In genomic region chr7:110787310-110787709, GRCm38 (mm10) we compare ENCODE assay signal across 15 mouse cellular contexts. TPM values are rescaled to one million over a fixed set of nuclear protein-coding genes. Genes with fewer than 3 reads are reported as not detected.
DNase-seq lines count a peak whose midpoint lies in the region; ATAC-seq and TF ChIP-seq lines count a peak whose summit lies in the region.
"Had no signal": no experiment of that assay in that cellular context is flagged by ENCODE, and none has a peak within 500 bp of the region (broad histone marks: within the 10 kb centered on the region; RNA-seq: fewer than 3 reads in every experiment).

No protein-coding gene starts in this region.

- H3K27me3 ChIP-seq in liver, embryonic 15.5 days = no peaks in the 10 kb centered on the region
- H3K27me3 ChIP-seq in liver, postnatal 0 days (ENCODE audit: insufficient read depth, low read length) = no peaks in the 10 kb centered on the region
- H3K27me3 ChIP-seq: embryonic facial prominence, embryonic 15.5 days; limb, embryonic 13.5 days; neural tube, embryonic 15.5 days; Patski had no signal

- peak; percentile 42 for DNase-seq in adrenal gland, adult 2 months
- DNase-seq in adrenal gland, postnatal 10 days = no peak
- no peak for DNase-seq in liver, postnatal 0 days
- DNase-seq in kidney, postnatal 25 days = peak; percentile 63 to 70
- DNase-seq in retina, postnatal 1 day = no peak
- no peak for DNase-seq in urinary bladder, postnatal 10 days (ENCODE audit: low spot score)
- DNase-seq: B cell, adult 2 months; cerebellum, postnatal 25 days had no signal

- H3K36me3 ChIP-seq in liver, embryonic 15.5 days (replicated peaks) = peaks cover 81% of the 10 kb centered on the region
- H3K36me3 ChIP-seq in liver, postnatal 0 days (replicated peaks; ENCODE audit: insufficient read depth, low read length) = peaks cover 35% of the 10 kb centered on the region
- H3K36me3 ChIP-seq: embryonic facial prominence, embryonic 15.5 days; limb, embryonic 13.5 days; neural tube, embryonic 15.5 days had no signal

- H3K27ac ChIP-seq in liver, embryonic 15.5 days (replicated peaks) = 0 out of 2 replicates have a peak overlapping the region, but pooled peaks have one; percentile 7
- no peak overlapping the region for H3K27ac ChIP-seq in liver, postnatal 0 days (ENCODE audit: low read depth)
- H3K27ac ChIP-seq: embryonic facial prominence, embryonic 15.5 days; limb, embryonic 13.5 days; neural tube, embryonic 15.5 days had no signal

- H3K4me3 ChIP-seq in liver, embryonic 15.5 days (replicated peaks) = no peak overlapping the region
- H3K4me3 ChIP-seq in liver, postnatal 0 days (ENCODE audit: low read depth, low read length) = no peak overlapping the region
- H3K4me3 ChIP-seq: embryonic facial prominence, embryonic 15.5 days; limb, embryonic 13.5 days; neural tube, embryonic 15.5 days had no signal

- no peak overlapping the region for H3K9ac ChIP-seq in liver, embryonic 15.5 days
- no peak overlapping the region for H3K9ac ChIP-seq in liver, postnatal 0 days (replicated peaks)
- H3K9ac ChIP-seq: embryonic facial prominence, embryonic 15.5 days; limb, embryonic 13.5 days; neural tube, embryonic 15.5 days had no signal

- H3K4me2 ChIP-seq in liver, embryonic 15.5 days = no peak overlapping the region
- no peak overlapping the region for H3K4me2 ChIP-seq in liver, postnatal 0 days (ENCODE audit: low read depth, low read length)
- H3K4me2 ChIP-seq: embryonic facial prominence, embryonic 15.5 days; limb, embryonic 13.5 days; midbrain, embryonic 11.5 days; neural tube, embryonic 15.5 days had no signal

- WGBS in liver, embryonic 15.5 days (ENCODE audit: insufficient replicate concordance) = 80% methylated on average over 6 of the region's 6 CpGs
- WGBS in liver, postnatal 0 days (ENCODE audit: insufficient replicate concordance) = 79% methylated on average over 6 of the region's 6 CpGs

- H3K4me1 ChIP-seq in liver, embryonic 15.5 days (replicated peaks) = peaks cover 29% of the 10 kb centered on the region
- peaks cover 10% of the 10 kb centered on the region; the same call in 1 of the 2 replicates for H3K4me1 ChIP-seq in liver, postnatal 0 days (ENCODE audit: insufficient read depth)

- no peak for TF ChIP-seq EP300 in liver, postnatal 0 days (IDR thresholded peaks at IDR 0.05; ENCODE audit: low read depth)

- TF ChIP-seq CTCF in liver, postnatal 0 days (IDR thresholded peaks at IDR 0.05; ENCODE audit: low read depth) = no peak

- H3K9me3 ChIP-seq in liver, embryonic 15.5 days (replicated peaks) = no peaks in the 10 kb centered on the region
- no peaks in the 10 kb centered on the region for H3K9me3 ChIP-seq in liver, postnatal 0 days (ENCODE audit: low read length)
- H3K9me3 ChIP-seq: embryonic facial prominence, embryonic 15.5 days; limb, embryonic 13.5 days; neural tube, embryonic 15.5 days had no signal

- no peak for ATAC-seq in liver, embryonic 15.5 days (ENCODE audit: insufficient read depth)
- no peak for ATAC-seq in liver, postnatal 0 days
- ATAC-seq in megakaryocyte, adult 5-6 weeks (ENCODE audit: poor library complexity, severe bottlenecking) = no peak
- ATAC-seq: Patski had no signal

RNA-seq across cellular contexts. Expression of gene Ampd3, which starts 19.3 kb away (rescaled TPM):
- 10 to 100 TPM; 15.4 to 26.2 TPM for total RNA-seq in adrenal gland, adult 2 months (2021)
- polyA plus RNA-seq in adrenal gland, adult 2 months (2012; rRNA removed) = 15.6 and 16.1 TPM in 2 replicates
- total RNA-seq in adrenal gland, postnatal 10 days (2021) = 10 to 100 TPM; 16.7 to 22.7 TPM
- 28.0 and 30.8 TPM in 2 replicates for polyA plus RNA-seq in liver, embryonic 15.5 days (2015; fragmentation: Nextera tagmentation; extraction: Ambion mirVana)
- 12.3 and 16.6 TPM in 2 replicates for polyA plus RNA-seq in liver, postnatal 0 days (2015; fragmentation: Nextera tagmentation; extraction: Ambion mirVana)
- 68.0 and 76.8 TPM in 2 replicates for total RNA-seq in megakaryocyte, adult 5-6 weeks (2015)
- total RNA-seq in megakaryocyte, adult 5-6 weeks (2017) = 32.6 and 46.5 TPM in 2 replicates

RNA-seq across cellular contexts. Expression of gene Rnf141, which starts 56.9 kb away (rescaled TPM):
- total RNA-seq in adrenal gland, adult 2 months (2021) = 10 to 100 TPM; 56.0 to 56.3 TPM
- 9.9 and 10.8 TPM in 2 replicates for polyA plus RNA-seq in adrenal gland, adult 2 months (2012; rRNA removed)
- 10 to 100 TPM; 43.2 to 45.4 TPM for total RNA-seq in adrenal gland, postnatal 10 days (2021)
- polyA plus RNA-seq in liver, embryonic 15.5 days (2015; fragmentation: Nextera tagmentation; extraction: Ambion mirVana) = 24.7 and 29.0 TPM in 2 replicates
- polyA plus RNA-seq in liver, postnatal 0 days (2015; fragmentation: Nextera tagmentation; extraction: Ambion mirVana) = 21.9 and 22.9 TPM in 2 replicates
- 31.6 and 36.3 TPM in 2 replicates for total RNA-seq in megakaryocyte, adult 5-6 weeks (2015)
- total RNA-seq in megakaryocyte, adult 5-6 weeks (2017) = 28.7 and 39.0 TPM in 2 replicates

Comparison
In these comparisons a context has a peak if more than half of its experiments do, and no peak if none do; other contexts are left out.
1. DNase-seq: peak in adrenal gland, adult 2 months (single experiment) and kidney, postnatal 25 days (2 of 2); none in adrenal gland, postnatal 10 days (single experiment), liver, postnatal 0 days (single experiment), retina, postnatal 1 day (single experiment) and urinary bladder, postnatal 10 days (single experiment).